Mouse (Mus musculus) hindbrain, postnatal 0 days (tissue): ENCODE measurements at regions not wholly inside any gene's neighbourhood (a gene's known extent, or its start where the extent isn't known, plus 50 kb on each side); places are given as distances from the start of the nearest gene placed in this dataset.

Experiments used
- ATAC-seq: fragments of 200-750 bp; cut with Nextera tagmentation; 2 replicates; pipeline ENCODE4 v1.8.0; 2017; ENCODE audit warnings: mild to moderate bottlenecking, moderate TSS enrichment, moderate library complexity
- DNase-seq: peaks from one replicate; pipeline ENCODE4 v3.0.0-alpha.2; 2015; ENCODE audit warnings: low spot score
- H3K27ac ChIP-seq: fragments of 300-500 bp; sonication (generic); 2 replicates; pipeline ENCODE4 v1.5.1; 2014; ENCODE audit warnings: mild to moderate bottlenecking
- H3K27me3 ChIP-seq: fragments of 300-500 bp; sonication (generic); 2 replicates; pipeline ENCODE4 v1.6.1; 2014; ENCODE audit warnings: low read length, mixed read lengths; ENCODE audit not compliant: insufficient read depth
- H3K36me3 ChIP-seq: fragments of 300-500 bp; sonication (generic); 2 replicates; pipeline ENCODE4 v1.6.1; 2014; ENCODE audit warnings: low read length, mixed read lengths; ENCODE audit not compliant: insufficient read depth
- H3K4me1 ChIP-seq: fragments of 300-500 bp; sonication (generic); 2 replicates; pipeline ENCODE4 v1.6.1; 2014; ENCODE audit warnings: antibody characterized with exemption, low read length, mixed read lengths; ENCODE audit not compliant: insufficient read depth
- H3K4me2 ChIP-seq: fragments of 300-500 bp; sonication (generic); 2 replicates; pipeline ENCODE4 v1.6.1; 2014; ENCODE audit warnings: low read depth, mild to moderate bottlenecking, low read length, moderate library complexity, mixed read lengths
- H3K4me3 ChIP-seq: fragments of 300-500 bp; sonication (generic); 2 replicates; pipeline ENCODE4 v1.5.1; 2014; ENCODE audit warnings: low read length
- H3K9ac ChIP-seq: fragments of 300-500 bp; sonication (generic); replicated peaks from 2 replicates; pipeline ENCODE4 v1.6.1; 2014; ENCODE audit warnings: mild to moderate bottlenecking, low read length, moderate library complexity, mixed read lengths
- H3K9me3 ChIP-seq: fragments of 300-500 bp; sonication (generic); 2 replicates; pipeline ENCODE4 v1.6.1; 2016; ENCODE audit warnings: low read length, mixed read lengths
- CTCF ChIP-seq: IDR thresholded peaks from 2 replicates; pipeline ENCODE4 v1.5.1; 2016; ENCODE audit warnings: antibody characterized with exemption, control low read depth, low read depth
- WGBS: fragments of 180-500 bp; shearing (Covaris S2); extraction: QIAGEN DNeasy Blood & Tissue Kit; methylation state at CpG from one replicate; pipeline ENCODE4 v1.1.7; 2014; 5-methylcytosine and 5-hydroxymethylcytosine counted together

DNA sequence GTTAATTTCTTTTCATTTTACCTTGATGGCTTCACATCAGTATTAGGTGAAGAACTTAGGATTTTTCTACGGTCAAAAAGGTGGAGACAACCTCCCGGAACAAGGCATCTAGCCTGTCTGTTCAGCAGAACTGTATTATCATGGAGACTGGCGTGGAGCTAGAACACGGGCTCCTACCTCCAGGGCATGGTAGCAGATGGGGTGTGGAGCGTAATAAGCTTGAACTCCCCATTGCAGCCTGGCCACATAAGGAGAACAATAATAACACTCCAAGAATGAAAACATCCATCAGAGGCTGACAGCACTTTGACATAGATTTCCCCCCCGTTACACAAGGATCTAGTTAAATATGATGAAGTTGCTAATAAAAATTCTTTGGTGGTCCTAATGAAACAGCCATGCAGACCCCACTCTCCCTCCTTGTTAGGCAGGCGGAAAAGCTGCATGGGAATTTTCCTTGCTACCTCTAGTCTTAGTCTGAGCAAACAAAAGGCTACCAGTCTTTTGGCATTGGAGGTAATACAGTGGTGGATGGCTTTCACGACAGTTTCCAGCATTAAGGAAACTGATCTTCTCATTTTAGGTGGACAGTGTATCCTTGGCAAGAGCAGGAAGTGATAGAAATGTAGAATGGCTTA is 137.5 kb downstream of the Ppp4r2 start:
- no peaks in the 10 kb centered on the region for H3K27me3 ChIP-seq
- DNase-seq (no peak), ATAC-seq (no peak)
- no peaks in the 10 kb centered on the region for H3K36me3 ChIP-seq
- 42% methylated on average over 8 of the region's 8 CpGs for WGBS
- no peak overlapping the region for H3K27ac ChIP-seq
- H3K4me1 ChIP-seq = no peaks in the 10 kb centered on the region; the same call in 1 of the 2 replicates
- H3K4me3 ChIP-seq = no peak overlapping the region
- TF ChIP-seq CTCF = no peak
- H3K9ac ChIP-seq = no peak overlapping the region
- H3K9me3 ChIP-seq = no peaks in the 10 kb centered on the region
- H3K4me2 ChIP-seq = no peak overlapping the region

- DNase-seq (no peak), ATAC-seq (no peak)
- no peak for TF ChIP-seq CTCF
- H3K27me3 ChIP-seq = no peaks in the 10 kb centered on the region
- H3K9me3 ChIP-seq = no peaks in the 10 kb centered on the region
- WGBS = 40% methylated on average over 6 of the region's 6 CpGs
- no peaks in the 10 kb centered on the region for H3K36me3 ChIP-seq
- no peaks in the 10 kb centered on the region; the same call in 1 of the 2 replicates for H3K4me1 ChIP-seq
- H3K27ac ChIP-seq = no peak overlapping the region
- no peak overlapping the region for H3K4me3 ChIP-seq
- no peak overlapping the region for H3K4me2 ChIP-seq
- no peak overlapping the region for H3K9ac ChIP-seq
These were observed 138.1 kb downstream of the Ppp4r2 start for GRCm38 (mm10) chr6:100971462-100971955.

DNA sequence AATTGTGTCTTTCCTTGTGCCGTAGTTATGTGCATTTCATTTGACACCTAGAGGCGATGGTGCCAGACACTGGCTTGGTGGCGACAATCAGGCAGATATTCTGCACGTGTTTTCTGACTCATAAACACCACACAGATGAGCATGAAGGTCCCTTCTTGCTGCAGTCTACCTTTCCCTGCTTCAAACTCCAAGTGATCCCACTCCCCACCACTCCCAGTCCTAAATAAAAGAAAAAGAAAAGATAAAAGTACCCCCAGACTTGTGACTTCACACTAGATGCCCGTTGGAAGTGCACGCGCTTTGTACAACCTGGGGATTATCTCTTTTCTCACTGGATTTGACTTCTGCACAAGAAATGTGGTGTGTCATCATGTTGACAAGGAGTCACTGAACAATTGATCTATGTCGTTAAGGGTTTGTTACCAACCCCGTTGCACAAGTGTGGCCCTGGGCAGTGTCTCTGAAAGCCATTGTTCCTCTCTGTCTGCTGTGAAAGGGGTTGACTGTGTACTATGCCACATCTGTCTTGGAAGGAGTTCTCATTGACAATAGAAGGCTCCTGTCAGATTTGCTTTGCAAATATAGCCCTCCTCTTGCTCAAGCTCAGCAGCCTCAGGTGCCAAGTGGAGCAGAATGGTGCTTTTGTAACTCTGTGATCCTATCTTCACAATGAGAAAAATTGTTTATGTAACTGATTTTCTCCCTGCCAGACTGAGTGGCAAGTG is 140.1 kb downstream of the Ppp4r2 start:
- H3K27me3 ChIP-seq = no peaks in the 10 kb centered on the region
- no peaks in the 10 kb centered on the region for H3K9me3 ChIP-seq
- H3K36me3 ChIP-seq = no peaks in the 10 kb centered on the region
- no peak for ATAC-seq
- H3K27ac ChIP-seq = no peak overlapping the region
- H3K4me3 ChIP-seq = no peak overlapping the region
- H3K4me2 ChIP-seq = no peak overlapping the region
- no peak for TF ChIP-seq CTCF
- H3K9ac ChIP-seq = no peak overlapping the region
- 69% methylated on average over 9 of the region's 9 CpGs for WGBS
- no peak for DNase-seq
- no peaks in the 10 kb centered on the region; the same call in 1 of the 2 replicates for H3K4me1 ChIP-seq

DNA sequence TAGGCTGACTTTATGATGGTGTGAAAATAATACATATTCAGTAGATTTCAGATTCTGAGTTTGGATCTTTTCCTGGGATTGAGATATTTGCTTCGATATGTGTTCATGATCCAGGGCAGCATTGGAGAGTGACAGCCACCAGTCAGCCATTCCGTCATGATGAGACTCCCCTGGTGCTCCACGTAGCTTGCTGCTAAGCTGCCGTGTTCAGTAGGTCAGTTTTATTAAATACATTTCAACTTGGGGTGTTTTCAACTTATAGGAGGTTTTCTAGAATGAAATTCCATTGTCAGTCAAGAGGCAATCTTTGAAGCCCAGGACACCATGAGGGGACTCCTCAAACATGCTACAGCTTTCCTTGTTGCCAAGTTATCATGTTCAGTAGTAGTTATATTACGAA is 141.3 kb downstream of the Ppp4r2 start:
- no peak overlapping the region for H3K9ac ChIP-seq
- no peak for ATAC-seq

DNA sequence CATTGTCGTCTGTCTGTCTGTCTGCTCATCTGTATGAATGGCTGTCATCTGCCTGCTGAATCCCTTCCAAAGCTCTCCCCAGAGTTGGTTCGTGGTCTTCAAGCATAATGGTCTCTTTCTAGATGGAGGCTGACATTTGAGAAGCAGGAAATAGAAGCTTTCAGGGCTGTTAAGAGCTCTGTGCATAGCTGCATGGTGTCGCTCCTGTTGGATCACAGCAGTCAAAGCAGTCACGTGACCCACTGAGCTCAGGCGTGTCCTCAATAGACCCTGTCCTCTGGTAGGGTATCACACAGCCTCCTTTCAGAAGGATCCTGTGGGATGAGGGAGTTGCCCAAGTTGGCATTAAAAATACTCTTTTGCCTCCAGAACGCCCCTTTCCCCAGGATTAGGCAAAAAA is 142.4 kb downstream of the Ppp4r2 start:
- no peak overlapping the region for H3K9ac ChIP-seq
- H3K27me3 ChIP-seq = no peaks in the 10 kb centered on the region
- peak overlapping the region; percentile 13; the same call in 1 of the 2 replicates for H3K4me2 ChIP-seq
- TF ChIP-seq CTCF = no peak
- H3K4me1 ChIP-seq = no peaks in the 10 kb centered on the region
- WGBS = 37% methylated on average over 6 of the region's 6 CpGs
- ATAC-seq = peak; percentile 67; the same call in 1 of the 2 replicates
- no peaks in the 10 kb centered on the region for H3K36me3 ChIP-seq
- H3K9me3 ChIP-seq = no peaks in the 10 kb centered on the region
- peak; percentile 38 for DNase-seq
- no peak overlapping the region for H3K4me3 ChIP-seq
- no peak overlapping the region for H3K27ac ChIP-seq

More for the DNA sequence above, 141.3 kb downstream of the Ppp4r2 start:
- 91% methylated on average over 5 of the region's 5 CpGs for WGBS
- H3K4me2 ChIP-seq = no peak overlapping the region
- H3K27ac ChIP-seq = no peak overlapping the region
- no peak overlapping the region for H3K4me3 ChIP-seq
- no peaks in the 10 kb centered on the region for H3K4me1 ChIP-seq
- no peaks in the 10 kb centered on the region for H3K9me3 ChIP-seq
- no peaks in the 10 kb centered on the region for H3K27me3 ChIP-seq
- no peak for DNase-seq
- no peaks in the 10 kb centered on the region for H3K36me3 ChIP-seq
- no peak for TF ChIP-seq CTCF

DNA sequence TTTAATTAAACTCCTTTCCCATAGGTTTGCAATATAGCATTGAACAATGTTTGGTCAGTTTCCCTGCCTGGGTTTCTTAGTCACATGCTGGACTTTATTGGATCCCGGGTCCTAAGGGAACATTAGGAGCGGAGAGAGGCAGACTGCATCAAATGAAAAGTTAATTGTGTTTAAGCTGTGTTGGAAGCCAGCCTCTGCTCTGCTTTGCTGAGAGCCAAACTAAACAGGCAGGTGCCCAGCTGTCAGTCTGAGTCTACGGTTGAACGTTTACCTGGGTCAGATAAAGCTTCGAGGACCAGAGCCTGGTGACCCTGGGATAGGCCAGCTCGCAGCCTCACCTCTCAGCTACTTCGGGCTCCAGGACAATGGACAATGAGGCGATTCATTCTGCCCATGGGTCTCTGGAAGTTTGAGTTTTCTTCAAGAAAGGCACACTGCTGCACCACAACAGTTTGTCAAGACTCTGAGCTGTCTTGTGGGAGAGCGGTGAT is 143.8 kb downstream of the Ppp4r2 start:
- Histone ChIP-seq H3K9me3 (no peaks in the 10 kb centered on the region), H3K4me3 (no peak overlapping the region), H3K9ac (no peak overlapping the region), H3K4me2 (no peak overlapping the region), H3K27me3 (no peaks in the 10 kb centered on the region), H3K4me1 (no peaks in the 10 kb centered on the region), H3K36me3 (no peaks in the 10 kb centered on the region), H3K27ac (no peak overlapping the region)
- 40% methylated on average over 9 of the region's 9 CpGs for WGBS
- DNase-seq (peak; percentile 53), ATAC-seq (0 out of 2 replicates have a peak, but pooled peaks have one; percentile 21)
- no peak for TF ChIP-seq CTCF
